Mouse (Mus musculus) left cerebral cortex, postnatal 36 days (tissue): ENCODE results near the gene 4930555G01Rik. TPM values are rescaled to one million over a fixed set of nuclear protein-coding genes. Genes with fewer than 3 reads are reported as not detected.
"Not testable (repeated sequence)": the region's sequence is repeated elsewhere in the genome, so short reads cannot be mapped to it uniquely, and the experiment has no call there.

Experiments used
- DNase-seq, 2 experiments: peaks; one replicate each; pipeline ENCODE4 v3.0.0; 2021 to 2022; ENCODE audit warnings: low spot score in 2 of 2, mixed read lengths in 1 of 2
- intact Hi-C: fragments of 180-260 bp; cut with DNase I; formaldehyde crosslinking; loops from one replicate; pipeline ENCODE4 v1.15.1; 2025
- total RNA-seq, 2 experiments: library from RNA; stranded (reverse); gene quantifications; 2 replicates each; pipeline ENCODE4 v1.2.3; 2021

Gene 4930555G01Rik
- not detected for total RNA-seq

- intact Hi-C loops: not testable (repeated sequence)
These were observed at the start of gene 4930555G01Rik for GRCm38 (mm10) chr14:5050329-5050728. TSS of gene 4930555G01Rik (plus strand) at chr14:5050629.

DNA sequence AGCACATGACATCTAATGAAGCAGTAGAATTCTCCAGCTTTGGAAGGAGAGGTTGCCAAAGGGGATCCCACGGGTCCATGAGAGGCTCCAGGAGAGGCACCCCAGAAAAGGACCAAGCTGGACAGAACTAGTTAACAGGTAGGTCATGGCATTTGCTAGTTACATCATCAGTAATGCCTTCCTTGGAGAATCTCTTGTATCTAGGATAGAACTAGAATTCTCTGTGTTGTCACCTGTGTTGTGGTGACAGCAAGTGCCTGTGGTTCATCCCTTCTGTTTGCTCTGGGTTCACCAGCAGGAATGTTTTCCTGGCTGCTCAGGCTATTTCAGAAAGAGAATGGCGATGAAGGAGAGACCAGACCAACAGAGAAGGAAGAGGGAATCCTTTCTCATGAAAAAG lies 34.8 kb upstream of the 4930555G01Rik start, which contains the start of gene Gm3298:
Gm3298 (plus strand) TSS at position 301 of the 400 bp plus-strand sequence.
- DNase-seq, intact Hi-C loops: not testable (repeated sequence)

More at GRCm38 (mm10) chr14:5050329-5050728, at the start of gene 4930555G01Rik:
- not testable (repeated sequence) for DNase-seq

DNA sequence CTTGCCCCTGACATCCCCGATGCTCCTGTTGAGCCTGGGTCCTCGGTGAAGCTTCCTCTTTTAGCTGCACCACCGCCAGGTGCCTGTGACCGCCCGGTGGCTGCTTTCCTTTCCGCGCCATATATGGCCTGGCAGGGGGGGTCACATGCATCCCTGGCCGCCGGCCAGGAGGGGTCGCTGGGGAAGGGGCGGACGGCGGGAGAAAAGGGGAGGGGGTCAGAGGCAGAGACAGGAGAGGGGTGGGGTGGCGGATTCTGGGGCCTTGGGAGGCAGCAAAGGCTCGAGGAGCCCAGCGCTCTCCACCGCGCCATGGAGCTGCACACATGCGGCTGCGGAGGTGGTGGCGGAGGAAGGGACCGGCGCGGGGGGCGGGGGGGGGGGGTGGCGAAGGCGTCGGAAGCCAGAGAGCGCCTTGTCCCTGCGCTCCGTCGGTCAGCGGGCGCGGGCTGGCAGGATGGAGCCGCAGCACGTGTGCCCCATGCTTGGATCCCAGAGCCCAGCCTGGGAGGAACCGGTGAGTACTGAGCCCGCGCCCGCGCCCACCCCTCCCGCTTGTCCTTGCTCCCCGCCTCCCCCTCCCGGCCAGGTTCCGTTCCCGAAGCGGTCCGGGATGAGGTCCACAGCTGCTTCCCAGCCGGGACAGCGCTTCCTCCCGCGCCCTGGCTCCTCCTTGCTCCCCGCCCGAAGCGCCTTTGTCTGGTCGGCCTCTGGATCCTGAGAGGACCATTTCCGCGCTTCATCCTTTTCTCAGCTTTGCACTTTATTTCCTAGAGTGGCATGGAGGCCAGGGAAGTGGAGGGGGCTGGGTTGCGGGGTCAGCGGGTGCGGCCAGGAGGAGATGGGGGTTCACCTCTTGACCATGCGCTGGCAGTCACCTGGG lies 20.4 kb downstream of the 4930555G01Rik start, which contains the start of gene Gm8281:
Gm8281 (plus strand) TSS at position 430 of the 880 bp plus-strand sequence.
- intact Hi-C loops, DNase-seq: not testable (repeated sequence)

Other genes with a start within 250 kb of the 4930555G01Rik start
- not detected for gene Gm3269, start 212.5 kb upstream of the 4930555G01Rik start, total RNA-seq
- 1 to 10 TPM; 4.6 to 6.0 TPM for gene Gm3264, start 195.1 kb upstream of the 4930555G01Rik start, total RNA-seq
- not detected for gene Gm3278, start 158.2 kb upstream of the 4930555G01Rik start, total RNA-seq
- gene Gm8297, start 66.7 kb upstream of the 4930555G01Rik start, total RNA-seq: not detected
- not detected for gene Gm3298, start 34.7 kb upstream of the 4930555G01Rik start, total RNA-seq
- 1 to 10 TPM; 1.4 to 2.2 TPM for gene Gm8281, start 20.4 kb downstream of the 4930555G01Rik start, total RNA-seq
- gene Gm8279, start 80.9 kb downstream of the 4930555G01Rik start, total RNA-seq: not detected
- not detected for gene Gm3317, start 113.9 kb downstream of the 4930555G01Rik start, total RNA-seq
- not detected for gene Gm8271, start 135.2 kb downstream of the 4930555G01Rik start, total RNA-seq
- gene Gm3526, start 210.0 kb downstream of the 4930555G01Rik start, total RNA-seq: not detected